Mouse (Mus musculus) CD4-positive, CD25-positive, alpha-beta regulatory T cell (primary cell): Measurements from ENCODE around the gene Olfr1175-ps. TPM values are rescaled to one million over a fixed set of nuclear protein-coding genes. Genes with fewer than 3 reads are reported as not detected.

Source experiments
- polyA plus RNA-seq: library from polyadenylated mRNA; unstranded; fragments of 100-300 nt; shearing (Covaris generic); gene quantifications from one replicate; pipeline ENCODE4 v1.2.1, GENCODE M21; 2017

The Olfr1175-ps gene
- polyA plus RNA-seq = 0.06 TPM

DNA sequence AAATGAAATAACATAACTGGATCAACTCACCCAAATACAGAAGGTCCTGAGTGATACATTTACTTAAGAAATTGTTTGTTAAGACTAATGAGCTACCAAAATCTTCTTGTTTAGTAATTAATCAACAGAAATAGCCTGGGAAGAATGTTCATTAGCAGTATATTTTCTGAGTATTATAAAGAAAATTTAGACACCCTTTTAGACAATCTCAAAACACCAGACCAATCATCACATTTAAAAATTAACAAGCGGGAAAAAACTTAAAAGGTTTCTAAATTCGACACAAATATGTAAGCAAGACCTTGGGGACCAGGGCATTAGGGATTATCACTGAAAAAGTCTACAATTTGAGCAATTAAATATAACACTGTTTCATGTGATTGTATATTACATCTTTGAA, at the start of gene Olfr1175-ps:
Olfr1175-ps (minus strand) TSS at position 101 of the 400 bp plus-strand sequence.

DNA sequence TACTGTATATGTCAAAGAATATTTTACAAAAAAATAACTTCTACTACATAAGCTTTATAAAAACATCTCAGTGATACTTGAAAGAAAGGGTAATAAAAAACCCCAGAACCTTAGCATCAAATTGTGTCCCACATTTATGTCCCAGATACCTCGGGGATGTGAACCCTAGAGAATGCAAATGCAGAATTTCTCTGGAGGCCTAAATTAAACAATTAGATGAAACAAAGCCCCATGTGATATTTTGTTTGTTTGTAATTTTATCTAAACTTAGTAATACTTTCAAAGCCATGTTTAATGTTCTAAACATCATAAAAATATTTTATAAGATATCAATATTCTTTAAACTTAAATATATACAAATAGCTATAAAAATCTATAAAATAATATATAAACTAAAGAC, 19.4 kb upstream of the Olfr1175-ps start, which contains the start of gene Olfr1177-ps:
Olfr1177-ps (minus strand) TSS at position 101 of the 400 bp plus-strand sequence.

DNA sequence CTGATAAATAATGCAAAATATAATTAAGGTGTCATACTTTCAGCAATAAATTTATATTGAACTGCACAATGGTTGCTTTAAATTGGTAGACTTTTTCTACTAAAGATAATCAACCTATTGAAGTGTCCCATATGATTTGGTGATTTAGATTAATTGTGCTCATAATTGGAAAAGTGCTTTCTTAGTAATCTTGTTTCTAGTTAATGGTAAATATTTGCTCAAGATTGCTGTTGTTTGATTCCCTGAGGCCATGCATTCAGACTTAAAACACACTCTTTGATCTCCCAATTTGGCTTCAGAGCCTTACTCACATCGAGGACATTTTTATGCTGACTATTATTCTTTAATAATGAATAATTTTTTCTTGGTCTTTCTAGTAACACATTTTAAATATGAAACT, 9.4 kb upstream of the Olfr1175-ps start, which contains the start of gene Olfr1176:
Olfr1176 (plus strand) TSS at position 301 of the 400 bp plus-strand sequence.

DNA sequence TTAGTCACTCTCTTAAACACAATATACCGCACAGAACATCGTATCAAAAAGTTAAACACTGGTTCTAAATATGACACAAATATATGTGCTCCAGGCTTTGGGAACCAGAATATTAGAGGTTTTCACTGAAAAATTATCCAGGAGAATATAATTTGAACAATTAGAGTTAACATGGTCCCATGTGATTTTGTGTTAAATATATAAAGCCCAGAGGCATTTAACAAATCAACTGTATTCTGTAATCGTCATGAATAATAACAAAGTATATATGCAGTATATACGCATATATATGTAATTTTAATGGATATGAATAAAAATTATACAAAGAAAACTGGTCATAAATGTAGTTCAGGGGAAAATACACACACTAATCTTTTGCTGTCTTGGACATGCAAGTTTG, 12.0 kb downstream of the Olfr1175-ps start, which contains the start of gene Olfr1174-ps:
Olfr1174-ps (minus strand) TSS at position 101 of the 400 bp plus-strand sequence.

DNA sequence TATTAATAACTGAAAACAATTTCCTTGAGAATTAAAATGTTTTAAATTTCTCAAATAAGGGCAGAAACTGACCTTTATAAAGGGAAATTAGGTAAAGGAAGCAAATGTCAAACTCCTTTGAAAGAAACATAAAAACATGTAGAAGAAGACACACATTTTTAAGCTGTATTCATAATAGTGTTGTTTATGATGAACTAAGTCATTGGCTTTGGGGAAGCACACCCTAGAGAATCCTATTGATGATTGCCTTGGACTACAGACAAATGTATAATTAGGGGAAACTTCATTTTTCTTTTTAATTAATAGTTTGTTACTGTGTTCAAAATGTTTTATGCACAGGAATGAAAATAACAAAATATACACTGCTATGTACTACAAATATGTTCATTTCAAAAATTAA, 47.2 kb downstream of the Olfr1175-ps start, which contains the start of gene Olfr1173:
Olfr1173 (minus strand) TSS at position 101 of the 400 bp plus-strand sequence.

Other genes starting within 250 kb of the Olfr1175-ps start
- not detected for gene Olfr1164, start 233.2 kb downstream of the Olfr1175-ps start, polyA plus RNA-seq
- not detected for gene Olfr1166, start 198.9 kb downstream of the Olfr1175-ps start, polyA plus RNA-seq
- gene Olfr1167, start 172.0 kb downstream of the Olfr1175-ps start, polyA plus RNA-seq = not detected
- not detected for gene Olfr1168, start 145.3 kb downstream of the Olfr1175-ps start, polyA plus RNA-seq
- not detected for gene Olfr1170, start 98.9 kb downstream of the Olfr1175-ps start, polyA plus RNA-seq
- 0.13 TPM for gene Olfr1173, start 47.3 kb downstream of the Olfr1175-ps start, polyA plus RNA-seq
- not detected for gene Olfr1174-ps, start 12.1 kb downstream of the Olfr1175-ps start, polyA plus RNA-seq
- not detected for gene Olfr1176, start 9.5 kb upstream of the Olfr1175-ps start, polyA plus RNA-seq
- not detected for gene Olfr1177-ps, start 19.3 kb upstream of the Olfr1175-ps start, polyA plus RNA-seq
- not detected for gene Olfr1178, start 59.8 kb upstream of the Olfr1175-ps start, polyA plus RNA-seq
- not detected for gene Olfr1179, start 79.2 kb upstream of the Olfr1175-ps start, polyA plus RNA-seq
- gene Olfr1180, start 91.9 kb upstream of the Olfr1175-ps start, polyA plus RNA-seq = not detected
- 0.06 TPM for gene Olfr1181, start 99.0 kb upstream of the Olfr1175-ps start, polyA plus RNA-seq
- gene Gm13757, start 121.9 kb upstream of the Olfr1175-ps start, polyA plus RNA-seq = not detected
- gene Olfr1183, start 127.7 kb upstream of the Olfr1175-ps start, polyA plus RNA-seq = not detected
- gene Olfr1184, start 156.4 kb upstream of the Olfr1175-ps start, polyA plus RNA-seq = 0.19 TPM
- gene Olfr1185-ps1, start 166.1 kb upstream of the Olfr1175-ps start, polyA plus RNA-seq = 0.05 TPM
- not detected for gene Olfr1186, start 191.3 kb upstream of the Olfr1175-ps start, polyA plus RNA-seq
- not detected for gene Olfr1188, start 229.7 kb upstream of the Olfr1175-ps start, polyA plus RNA-seq